Mouse (Mus musculus) activated CD4-positive, CD25-positive, alpha-beta regulatory T cell, adult 9 weeks (primary cell): ENCODE data around the gene Txlnb. TPM values are rescaled to one million over a fixed set of nuclear protein-coding genes. Genes with fewer than 3 reads are reported as not detected.

Experiments
- polyA plus RNA-seq: library from polyadenylated mRNA; unstranded; fragments of 100-300 nt; shearing (Covaris generic); gene quantifications from one replicate; pipeline ENCODE4 v1.2.1, GENCODE M21; 2017

Txlnb gene
- 2.2 TPM for polyA plus RNA-seq

DNA sequence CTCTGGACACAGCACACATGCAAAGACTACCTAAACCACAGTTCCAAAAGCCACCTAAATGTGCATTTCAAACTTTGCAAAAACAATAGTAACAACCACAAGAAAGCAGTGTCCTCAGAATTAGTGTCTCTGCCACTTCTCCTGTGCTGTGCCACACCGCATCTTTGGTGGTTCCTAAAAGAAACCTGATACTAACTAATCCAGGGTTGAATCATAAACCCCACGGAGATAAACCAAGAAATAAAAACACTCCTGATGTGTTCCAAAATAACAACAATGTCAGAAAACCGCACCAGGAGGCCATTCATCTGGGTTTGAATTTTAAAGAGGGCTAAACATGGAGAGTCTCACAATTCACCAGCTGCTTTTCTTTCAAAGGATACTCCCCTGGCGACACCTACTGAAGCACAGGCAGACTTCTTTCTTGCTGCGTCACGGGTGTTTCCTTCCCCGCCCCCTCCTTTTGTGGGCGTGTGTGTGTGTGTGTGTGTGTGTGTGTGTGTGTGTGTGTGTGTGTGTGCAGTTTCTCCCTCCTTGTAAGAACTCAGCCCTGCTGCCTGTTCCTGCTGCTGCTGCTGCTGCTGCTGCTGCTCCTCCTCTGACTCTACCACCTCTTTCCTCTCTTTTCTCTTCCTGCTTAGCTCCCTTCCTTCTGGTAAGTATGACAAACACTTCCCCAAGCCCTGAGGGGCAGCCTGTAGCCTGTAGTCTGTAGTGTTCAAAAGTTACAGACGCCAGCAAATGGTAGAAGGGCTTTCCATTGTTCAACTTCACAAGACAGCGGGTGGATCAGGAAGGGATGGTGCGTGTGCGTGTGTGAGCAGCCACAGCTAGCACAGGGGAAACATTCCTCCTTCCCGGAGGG, at the start of gene Txlnb:
TSS of gene Txlnb (plus strand) at position 460 of the 865 bp plus-strand sequence.

Other genes starting within 250 kb of the Txlnb start
- gene Cited2, start 73.0 kb upstream of the Txlnb start, polyA plus RNA-seq, result 4.3 TPM
- 19.7 TPM for gene Heca, start 151.8 kb downstream of the Txlnb start, polyA plus RNA-seq
- 398 TPM for gene Abracl, start 227.1 kb downstream of the Txlnb start, polyA plus RNA-seq